Mouse (Mus musculus) urinary bladder, postnatal 10 days (tissue): ENCODE data around the gene Mrgpra9.
"Not testable (repeated sequence)": the region's sequence is repeated elsewhere in the genome, so short reads cannot be mapped to it uniquely, and the experiment has no call there.

ENCODE experiments used
- DNase-seq: peaks from one replicate; pipeline ENCODE4 v3.0.0; 2022; ENCODE audit warnings: low spot score

Gene Mrgpra9

GRCm38 (mm10) chr7:47252770-47253169 is at the start of gene Mrgpra9:
TSS of gene Mrgpra9 (minus strand) at chr7:47252848.
- DNase-seq: no peak

- not testable (repeated sequence) for DNase-seq
Measured at GRCm38 (mm10) chr7:47299612-47300011, 47.0 kb upstream of the Mrgpra9 start.

GRCm38 (mm10) chr7:47271547-47271946 is 18.9 kb upstream of the Mrgpra9 start:
- not testable (repeated sequence) for DNase-seq

DNA sequence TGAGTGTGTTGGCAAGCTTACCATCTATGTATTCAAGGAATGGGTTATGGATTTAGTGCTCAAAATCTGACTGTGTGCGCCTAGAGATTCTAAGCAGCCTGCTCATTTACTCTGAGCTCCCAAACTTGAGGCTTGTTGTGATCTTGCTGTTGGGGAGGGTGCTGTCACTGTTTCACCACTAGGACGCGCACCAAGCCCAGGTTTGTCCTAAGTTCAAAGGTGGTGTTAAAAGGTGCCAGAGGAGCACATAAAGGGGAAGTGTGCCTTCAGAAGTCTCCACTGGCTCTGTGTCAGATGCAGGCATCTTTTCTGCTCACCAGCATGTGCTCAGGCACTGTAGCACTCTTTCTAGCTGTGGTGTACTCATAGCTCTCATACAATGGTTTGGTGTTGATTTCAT is 8.0 kb downstream of the Mrgpra9 start:
- DNase-seq: no peak

GRCm38 (mm10) chr7:47204830-47205229 is 47.8 kb downstream of the Mrgpra9 start, which contains the start of gene Mrgpra6:
TSS of gene Mrgpra6 (minus strand) at chr7:47204920.
- DNase-seq: no peak

- DNase-seq: no peak
Measured at GRCm38 (mm10) chr7:47195271-47195670, 57.4 kb downstream of the Mrgpra9 start.
